Mouse (Mus musculus): ENCODE measurements at regions not wholly inside any gene's neighbourhood (a gene's known extent, or its start where the extent isn't known, plus 50 kb on each side); places are given as distances from the start of the nearest gene placed in this dataset.

DNA sequence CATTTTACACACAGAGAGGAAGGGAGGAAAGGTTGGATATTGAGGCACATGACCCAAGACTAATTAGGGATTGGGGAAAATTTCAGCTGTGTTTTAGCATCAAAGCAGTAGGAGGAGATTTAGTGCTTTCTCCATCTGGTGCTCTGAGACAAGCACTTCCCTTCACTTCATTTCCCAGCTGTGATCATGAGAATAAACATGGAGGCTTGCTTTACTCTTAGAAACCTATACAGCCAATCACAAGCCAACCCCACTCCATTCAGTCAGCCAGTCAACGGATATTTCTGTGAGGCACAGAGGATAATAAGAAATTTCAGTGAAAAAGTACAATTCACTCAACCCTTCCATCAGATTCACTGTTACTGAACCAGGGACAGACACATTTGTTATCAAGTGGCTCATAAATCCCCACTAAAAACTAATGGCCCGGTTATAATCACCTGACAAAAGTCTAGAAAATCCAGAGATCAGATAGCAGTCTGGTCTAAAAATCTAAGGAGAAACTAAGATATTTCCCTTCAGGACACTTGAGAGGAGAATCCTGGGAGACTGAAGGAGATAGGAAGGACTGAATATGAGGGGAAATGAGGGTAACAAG lies 249.7 kb upstream of the Map3k7 start:
- DNase-seq, result no peak

DNA sequence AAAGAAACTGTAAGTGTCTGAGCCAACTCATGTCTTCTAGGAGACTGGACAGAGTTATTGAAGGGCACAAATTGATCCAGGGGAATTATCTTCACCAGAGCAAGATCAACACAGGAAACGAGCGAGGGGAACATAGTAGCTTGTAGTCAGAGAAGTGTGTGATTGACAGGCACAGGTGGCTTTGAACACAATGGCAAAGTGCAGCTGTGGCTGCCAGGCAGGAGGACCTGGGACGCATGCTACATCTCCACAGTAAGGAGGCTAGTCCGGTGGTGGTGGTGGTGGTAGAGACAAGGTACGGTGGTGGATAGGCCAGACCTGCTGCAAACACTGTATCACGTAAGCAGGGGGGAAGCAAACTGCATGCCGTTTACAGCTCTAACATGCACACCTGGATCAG lies 240.4 kb upstream of the Map3k7 start:
- no peak for DNase-seq

DNA sequence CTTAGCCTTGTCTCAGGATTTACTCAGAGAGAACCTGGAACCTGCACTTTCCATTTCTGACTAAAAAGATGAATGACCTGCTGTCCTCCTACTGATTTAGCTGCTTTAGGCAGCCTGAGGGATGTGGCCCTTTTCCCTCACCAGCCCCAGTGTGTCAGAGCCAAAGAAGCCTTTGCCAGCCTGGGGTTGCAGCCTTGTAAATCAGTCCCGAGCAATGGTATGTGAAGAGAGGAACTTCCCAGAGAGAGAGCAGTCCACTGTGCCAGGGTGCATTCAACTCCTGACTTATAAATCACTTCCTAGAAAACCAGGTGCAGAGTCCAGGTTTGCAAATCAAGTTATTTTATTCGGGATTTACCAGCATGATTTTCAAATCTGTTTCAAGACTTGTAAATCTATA lies 239.5 kb upstream of the Map3k7 start:
- no peak for DNase-seq

DNA sequence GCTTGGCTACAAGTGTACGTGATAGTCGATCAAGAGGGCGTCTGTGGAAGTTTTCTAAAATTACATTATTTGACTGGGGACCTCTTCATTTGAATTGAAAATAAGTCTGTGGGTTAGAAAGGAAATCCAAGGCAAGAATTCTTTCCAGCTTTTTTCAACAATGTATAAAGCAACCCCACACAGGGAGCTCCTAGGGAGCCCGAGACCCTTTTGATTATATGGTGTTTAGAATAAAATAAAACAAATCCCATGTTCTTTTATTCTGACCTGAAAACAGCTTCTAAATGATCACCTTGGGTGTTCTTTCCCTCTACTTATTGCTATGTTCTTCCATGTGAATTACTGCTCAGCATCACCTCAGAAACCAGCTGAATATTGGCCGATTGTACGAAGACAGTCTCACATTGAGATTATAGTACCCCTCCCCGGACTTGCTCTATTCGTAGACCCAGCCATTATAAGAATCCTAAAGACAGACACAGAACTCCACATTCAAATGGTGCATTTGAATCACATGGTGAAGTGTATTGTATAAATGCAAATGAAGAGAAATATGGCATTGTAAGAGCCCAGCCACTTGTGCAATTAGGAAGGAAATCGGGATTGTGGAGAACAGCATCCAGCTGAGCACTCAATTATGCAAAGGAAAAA lies 236.3 kb upstream of the Map3k7 start:
- DNase-seq, result no peak

DNA sequence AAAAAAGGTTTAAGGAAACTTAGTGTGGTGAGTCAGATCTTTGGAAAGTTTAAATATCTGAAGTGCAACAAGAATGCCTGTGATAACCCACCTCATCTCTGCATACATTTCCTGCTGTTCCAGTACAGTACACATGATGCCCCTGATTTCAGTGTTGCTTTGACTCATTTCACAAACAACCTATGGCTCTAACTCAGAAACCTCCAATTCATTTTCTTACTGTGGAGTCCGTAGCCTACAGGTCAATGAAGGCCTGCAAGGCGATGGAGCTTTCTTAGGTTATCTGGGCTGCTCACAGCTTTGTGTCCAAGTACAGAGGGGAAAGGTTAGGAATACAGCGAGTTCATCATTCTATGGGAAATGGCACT lies 235.8 kb upstream of the Map3k7 start:
- DNase-seq, result no peak

DNA sequence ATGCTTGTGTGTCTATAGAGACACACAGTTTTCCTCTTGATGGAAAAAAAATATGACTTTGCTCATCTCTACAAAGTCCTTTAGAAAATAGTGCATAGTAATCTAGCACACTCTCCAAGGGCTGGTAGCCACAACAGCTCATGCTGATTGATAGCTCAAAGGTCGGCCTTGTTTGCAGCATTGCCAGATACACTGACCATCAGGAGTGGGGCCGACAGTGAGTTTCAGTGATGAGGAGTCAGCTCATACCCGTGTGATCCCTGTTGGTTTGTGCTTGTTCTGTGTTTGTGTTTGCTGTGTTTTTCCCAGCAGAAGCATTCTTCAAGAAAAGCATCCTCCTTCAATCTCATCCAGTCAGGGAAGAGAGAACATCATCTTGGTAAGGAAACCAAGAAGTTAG lies 220.1 kb upstream of the Map3k7 start:
- DNase-seq, result no peak

DNA sequence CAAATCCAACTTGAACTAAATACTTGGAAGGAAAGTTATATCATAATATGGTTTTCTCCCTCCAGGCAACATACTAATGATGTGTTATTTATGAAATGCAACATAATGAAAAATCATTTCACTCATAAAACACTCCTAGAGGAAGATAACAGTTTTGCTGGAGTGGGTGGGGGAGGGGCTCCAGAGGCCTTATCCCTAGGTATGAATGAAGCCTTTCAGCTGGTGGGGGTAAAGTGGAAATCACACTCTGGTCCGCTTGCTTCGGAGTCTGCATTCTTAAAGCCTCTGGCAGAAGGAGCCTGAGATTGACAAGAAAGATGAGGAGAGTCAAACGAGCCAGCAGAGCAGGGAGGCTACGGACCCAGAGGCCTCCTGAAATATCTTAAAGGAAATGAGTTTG lies 219.5 kb upstream of the Map3k7 start:
- DNase-seq, result no peak

DNA sequence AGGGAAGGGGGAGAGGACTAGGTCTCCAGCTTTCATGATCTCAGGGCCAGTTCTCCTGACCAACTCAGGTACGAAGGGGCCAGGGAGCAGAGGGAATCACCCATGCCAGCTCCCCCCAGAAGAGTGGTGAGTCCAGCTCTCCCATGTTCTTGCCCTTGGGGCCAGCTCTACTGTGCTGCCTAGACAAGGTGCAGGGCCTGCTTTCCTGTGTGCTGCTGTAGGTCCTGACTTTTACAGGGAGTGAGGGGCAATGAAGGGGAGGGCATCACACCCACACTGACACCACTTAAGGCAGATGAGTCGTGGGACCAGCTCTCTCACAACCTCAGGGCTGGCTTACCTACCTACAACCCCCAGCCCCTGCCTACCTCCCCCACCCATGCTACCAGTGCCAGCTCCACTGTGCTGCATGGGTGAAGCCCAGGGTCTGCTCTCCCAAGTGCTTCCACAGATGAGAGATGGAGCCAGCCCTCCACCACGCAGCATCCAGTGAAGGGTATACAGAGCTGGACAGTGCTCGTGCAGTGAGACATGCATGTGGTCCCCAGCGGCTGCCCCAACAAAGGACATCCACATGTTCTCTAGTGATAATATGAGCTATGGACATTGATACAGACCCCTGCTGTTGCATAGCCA lies 210.1 kb upstream of the Map3k7 start:
- no peak for DNase-seq

DNA sequence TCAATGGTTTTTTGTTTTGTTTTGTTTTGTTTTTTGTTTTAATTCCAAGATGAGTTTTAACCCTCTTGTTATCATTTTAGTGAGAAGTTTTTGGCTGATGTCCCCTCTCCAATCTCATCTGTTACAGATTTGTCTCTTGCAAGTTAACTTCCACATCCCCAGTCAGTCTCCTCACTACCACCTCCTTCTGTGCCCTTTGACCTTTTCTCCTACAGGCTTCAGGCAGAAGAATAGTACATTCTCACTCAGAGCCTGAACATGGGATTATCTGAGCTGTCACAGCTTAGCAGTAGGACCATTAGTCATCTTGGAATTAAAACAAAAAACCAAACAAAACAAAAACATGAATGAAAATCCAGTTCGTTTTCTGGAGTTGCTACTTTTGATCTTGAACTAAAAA lies 206.8 kb upstream of the Map3k7 start:
- no peak for DNase-seq

DNA sequence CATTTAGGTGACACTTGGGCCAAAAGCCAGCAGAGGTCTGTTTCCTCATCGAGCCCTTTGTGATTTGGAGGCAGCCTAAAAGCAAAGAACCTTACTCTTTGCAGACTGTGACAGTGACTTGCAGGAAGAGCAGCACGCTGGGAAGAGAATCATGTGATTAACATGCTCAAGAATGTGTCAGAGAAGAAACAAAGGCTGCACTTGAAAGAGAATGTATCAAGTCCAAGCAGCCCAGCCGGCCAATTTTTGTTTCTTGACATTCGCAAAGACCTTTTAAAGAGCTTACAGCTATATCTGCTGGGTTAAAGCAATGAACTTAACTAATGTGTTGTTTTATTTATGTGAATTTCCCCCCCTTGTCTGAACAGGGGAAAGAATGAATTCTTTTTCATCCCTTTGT lies 203.8 kb upstream of the Map3k7 start:
- no peak for DNase-seq

DNA sequence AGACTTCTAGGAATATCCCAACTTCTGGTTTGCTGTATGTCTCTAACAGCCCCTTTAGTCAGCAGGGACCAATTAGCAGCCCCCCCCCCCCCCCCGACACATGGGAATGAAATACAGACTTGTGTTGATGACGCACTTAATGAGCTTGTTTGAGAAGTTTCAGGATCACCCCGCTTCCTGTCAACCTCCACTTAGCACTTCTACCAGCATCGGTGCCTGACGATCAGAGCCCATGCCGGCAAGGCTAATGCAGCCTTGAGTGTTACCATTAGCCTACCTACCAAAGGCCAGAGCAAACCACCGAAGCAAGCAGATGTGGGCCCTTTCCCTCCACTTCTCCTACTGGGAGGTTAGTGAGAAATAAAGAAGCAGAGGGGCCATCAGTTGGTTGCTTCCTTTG lies 201.7 kb upstream of the Map3k7 start:
- DNase-seq, result no peak

DNA sequence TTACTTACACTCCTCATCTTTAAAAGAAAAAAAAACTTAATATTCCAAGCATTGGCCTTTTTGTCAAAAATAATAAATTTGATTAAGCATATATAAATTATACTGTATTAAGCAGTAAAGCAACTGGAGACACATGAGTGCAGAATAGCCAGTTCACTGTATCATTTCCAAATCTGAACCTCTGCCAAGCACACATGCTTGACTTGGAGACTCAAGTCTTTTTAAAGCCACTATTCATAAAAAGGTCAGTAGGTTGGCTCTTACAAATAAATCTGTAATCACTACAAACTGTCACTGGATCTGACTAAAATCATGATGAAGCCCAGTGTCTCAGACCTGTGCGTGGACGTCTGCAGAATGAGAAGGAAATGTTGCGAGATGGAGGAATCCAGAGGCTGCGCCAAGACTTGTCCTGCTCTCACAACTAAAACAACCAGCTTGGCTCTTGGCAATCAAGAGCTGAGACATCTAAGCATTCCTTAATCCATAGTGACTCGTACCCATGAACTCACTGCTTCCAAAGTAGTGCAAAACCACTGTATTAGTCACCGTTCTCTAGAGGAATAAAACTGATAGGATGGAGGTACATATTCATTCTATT lies 195.8 kb upstream of the Map3k7 start:
- DNase-seq, result no peak

DNA sequence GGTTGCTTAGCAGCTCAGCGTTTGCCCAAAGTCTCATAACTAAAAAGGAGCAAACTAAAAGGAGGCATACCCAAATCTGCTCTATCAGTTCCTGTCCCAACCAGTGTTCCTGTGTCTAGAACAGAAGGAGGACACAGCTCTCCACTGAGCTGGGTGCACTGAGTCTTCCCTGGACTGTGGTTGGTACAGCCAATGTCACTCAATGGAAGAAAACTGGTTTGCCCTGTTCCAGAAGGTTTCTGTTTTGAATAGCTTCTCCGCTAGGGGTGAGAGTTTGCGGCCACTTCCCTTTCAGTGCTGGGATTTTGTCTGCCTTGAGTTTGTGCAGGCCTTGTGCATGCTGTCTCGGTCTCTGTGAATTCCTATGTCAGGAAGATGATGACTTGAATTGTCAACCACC lies 194.6 kb upstream of the Map3k7 start:
- DNase-seq, result no peak

DNA sequence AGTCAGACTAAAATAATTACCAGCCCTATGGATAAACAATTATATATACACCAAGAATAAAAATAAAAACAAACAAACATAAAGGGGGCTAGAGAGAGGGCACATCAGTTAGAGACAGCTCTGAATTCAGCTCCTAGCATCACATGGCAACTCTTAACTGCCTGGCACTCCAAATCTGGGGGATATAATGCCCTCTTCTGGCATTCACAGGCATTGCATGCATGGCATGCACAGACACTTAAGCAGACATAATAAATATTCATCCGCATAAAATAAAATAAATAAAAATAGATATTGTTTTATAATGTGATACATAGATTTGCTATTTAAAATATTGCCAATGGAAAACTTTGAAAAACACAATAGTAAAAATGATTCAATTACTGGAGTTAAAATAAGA lies 177.6 kb upstream of the Map3k7 start:
- DNase-seq, result no peak

DNA sequence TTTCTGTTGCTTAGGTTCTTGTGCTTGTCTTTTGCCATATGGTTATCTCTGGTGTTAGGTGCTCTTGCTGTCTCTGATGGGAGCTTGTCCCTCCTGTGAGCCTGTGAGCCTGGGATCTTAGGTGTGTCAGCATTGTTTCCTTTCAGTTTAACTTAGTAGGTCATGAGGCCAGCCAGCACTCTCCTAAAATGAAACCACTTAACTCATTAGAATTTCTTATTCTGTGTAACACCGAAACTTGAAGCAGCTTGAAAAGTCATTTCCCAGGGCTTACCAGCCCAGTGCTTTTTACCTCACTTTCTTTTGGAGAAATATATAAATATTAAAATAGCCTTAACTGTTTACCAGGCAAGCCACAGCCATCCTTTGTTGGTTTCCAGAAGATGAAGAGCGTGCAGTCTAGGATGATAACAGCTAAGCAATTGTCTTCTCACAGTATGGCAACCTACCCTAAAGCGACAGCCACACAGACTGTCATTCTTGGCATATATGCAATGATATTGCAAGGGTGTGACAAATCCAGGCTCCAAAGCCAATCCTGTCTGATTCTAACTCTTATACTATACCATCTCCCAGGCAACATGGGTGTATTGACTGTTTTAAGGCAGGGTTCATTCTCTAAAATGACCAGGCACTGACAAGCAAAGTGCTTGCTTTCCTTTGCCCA lies 146.2 kb upstream of the Map3k7 start:
- no peak for DNase-seq

DNA sequence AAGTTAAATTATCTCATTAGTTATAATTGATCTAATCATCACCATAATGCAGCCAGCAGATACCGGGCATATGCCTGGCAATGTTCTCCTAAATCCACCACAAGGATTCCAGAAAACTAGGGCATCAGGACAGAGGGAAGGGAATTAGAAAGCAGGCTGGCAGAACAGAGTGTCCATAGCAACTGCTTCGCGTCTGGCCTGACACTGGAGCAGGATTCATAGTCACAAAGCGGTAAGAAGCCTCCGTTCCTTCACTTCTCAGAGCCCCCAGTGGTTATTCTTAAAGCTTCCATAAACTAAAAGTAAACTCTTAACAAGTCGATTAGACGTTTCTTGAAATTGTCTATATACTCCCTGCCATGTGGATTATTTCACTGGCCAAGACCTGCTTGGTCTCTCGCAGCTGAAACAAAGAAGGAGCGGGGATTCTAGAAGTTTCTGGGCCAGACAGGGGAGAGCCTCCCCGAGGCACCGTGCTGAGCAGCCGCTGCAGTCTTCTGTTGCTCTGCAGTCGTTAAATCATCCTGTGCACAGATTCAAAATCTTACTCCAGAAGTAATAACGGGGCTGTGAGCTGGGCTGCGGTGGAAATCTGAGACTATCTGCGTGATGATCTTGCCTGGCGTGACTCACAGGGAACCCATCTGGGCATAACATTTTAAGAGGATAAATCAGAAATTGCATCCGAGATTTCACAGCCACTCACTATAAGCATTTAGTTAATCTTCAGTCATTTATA lies 144.2 kb upstream of the Map3k7 start:
- DNase-seq, result no peak

DNA sequence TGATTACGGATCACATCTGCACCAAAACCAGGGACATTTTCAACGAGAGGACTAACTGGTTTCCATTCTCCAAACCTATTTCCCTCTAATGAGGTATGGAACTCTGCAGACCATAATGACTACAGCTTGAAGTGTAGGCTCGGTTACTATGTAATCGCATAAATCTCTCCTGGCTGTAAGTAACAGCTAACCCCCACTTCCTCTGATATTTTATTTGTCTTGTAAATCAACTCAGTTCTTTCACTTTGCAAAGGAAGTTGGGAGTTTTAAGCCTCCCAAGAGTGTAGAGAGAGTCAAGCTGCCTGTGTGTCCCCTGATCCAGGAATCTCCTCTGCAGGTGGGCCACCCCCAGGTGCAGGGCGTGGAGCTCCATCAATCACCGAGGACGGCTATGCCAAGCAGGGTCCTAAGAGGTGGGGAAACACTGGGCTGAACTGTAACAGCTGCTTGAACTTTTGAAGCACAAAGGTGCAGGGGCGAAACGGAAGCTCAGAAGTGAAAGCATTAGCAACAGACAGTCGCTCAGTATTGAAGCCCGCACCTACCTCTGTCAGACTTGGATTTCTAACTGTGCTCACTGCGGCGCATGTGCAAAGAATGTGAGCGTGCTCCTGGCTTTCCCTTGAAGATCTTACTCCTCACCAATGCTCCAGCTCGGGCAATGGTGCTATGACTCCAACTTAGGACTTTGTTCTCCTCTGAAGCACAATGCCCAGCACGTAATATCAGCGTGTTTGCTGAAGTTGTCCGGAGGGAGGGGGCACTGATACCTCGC lies 140.1 kb upstream of the Map3k7 start:
- DNase-seq, result no peak

DNA sequence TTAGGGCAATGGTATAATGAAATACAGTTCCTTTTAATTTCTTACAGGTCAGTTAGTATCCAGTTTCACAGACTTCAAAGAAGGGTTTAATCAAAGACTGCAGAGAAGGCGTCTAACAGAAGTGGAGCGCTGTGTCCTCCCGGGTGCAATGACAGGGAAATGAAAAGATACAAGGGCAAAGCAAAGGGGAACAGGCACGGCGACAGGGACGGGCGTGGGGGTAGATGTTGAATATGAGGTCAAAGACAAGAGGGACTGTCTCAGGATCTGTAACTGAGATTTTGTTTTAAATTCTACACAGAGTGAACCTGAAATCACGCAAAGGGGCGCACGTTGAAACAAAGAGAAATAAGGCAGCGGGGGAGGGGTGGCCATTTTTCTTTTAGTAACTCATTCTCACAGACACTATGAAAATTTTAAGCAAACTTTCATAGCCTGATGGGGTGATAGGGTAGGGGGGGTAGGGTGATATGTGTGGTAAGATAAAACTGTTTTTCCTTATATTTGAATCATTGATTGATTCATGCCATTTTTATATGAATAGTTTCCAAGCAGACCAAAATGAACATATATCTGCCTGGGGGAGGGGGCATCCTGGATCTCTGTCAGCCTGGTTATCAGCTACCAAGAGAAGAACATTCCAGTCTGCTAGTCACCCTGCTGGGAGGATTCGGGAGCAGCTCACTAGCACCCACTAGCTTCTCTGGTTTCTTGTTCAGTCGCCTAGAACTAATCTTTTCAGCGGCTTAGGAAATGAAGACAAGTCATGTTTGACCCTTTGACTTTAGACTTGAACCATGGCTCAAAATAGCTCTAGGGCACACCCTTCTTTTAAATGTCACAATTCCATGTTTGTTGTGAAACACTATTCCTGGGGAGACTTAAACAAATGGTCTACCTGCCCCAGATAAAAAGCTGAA lies 139.1 kb upstream of the Map3k7 start:
- no peak for DNase-seq

DNA sequence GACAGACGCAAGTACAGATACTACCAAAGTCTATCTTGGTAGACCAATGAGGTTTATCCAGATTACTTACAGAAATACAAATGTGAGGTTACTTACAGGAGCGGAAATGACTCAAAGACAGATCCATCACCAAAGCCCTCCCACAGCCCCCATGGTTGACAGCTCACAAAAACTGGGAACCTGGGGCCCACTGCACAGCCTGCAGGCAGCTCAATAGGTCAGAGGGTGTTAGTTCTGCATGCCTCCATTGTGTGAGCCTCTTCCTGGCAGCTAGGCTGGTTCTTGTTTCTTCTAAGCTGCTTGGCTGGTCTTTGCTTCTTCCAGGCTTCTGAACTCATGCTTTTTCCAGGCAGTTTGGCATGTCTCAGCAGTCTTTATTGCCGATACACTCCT lies 138.5 kb upstream of the Map3k7 start:
- DNase-seq, result no peak

DNA sequence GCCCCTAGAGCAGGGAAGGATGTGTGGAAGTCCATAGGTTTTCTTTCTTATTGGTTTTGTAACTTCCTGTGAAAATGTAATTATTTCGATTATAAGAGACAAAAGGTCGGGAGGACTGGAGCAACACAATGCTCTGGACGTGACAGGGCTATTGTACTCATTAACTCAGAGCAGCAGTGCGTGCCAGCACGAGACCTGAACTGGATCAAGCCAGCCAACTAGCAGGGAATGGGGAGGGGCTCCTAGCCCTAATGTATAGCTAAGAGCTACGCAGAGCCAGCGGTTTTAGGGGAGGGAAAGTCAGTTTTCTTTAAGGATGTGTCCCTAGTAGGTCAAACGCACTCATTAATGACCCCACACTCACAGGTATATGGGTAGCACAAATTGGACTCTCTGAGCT lies 137.2 kb upstream of the Map3k7 start:
- DNase-seq, result no peak

DNA sequence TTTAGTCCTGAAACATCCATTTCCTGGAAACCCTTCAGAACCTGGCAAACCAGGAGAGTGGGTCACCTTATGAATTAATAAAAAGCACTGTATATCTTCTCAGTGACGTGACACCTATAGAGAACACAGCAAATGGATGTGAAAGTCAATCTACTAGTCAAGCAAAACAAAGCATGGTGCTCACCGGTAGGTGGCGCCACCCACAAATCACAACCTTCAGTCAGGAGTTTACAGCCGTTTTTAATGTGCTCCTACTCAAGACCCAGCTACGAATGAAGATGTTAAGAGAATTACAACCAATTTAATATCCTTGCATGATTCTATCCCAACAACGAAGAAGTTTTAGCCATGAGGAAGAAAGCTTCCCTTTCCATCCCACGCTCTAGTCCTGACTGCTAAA lies 136.6 kb upstream of the Map3k7 start:
- DNase-seq, result no peak
